Mouse (Mus musculus) layer of hippocampus, adult 2 months (tissue): Measurements from ENCODE around the gene AC124502.3. TPM values are rescaled to one million over a fixed set of nuclear protein-coding genes. Genes with fewer than 3 reads are reported as not detected.

Experiments used
- DNase-seq, 2 experiments: peaks; one replicate each; pipeline ENCODE4 v3.0.0; 2022; ENCODE audit warnings: low spot score in 2 of 2
- H3K27ac ChIP-seq: fragments of 200-600 bp; 2 replicates; pipeline ENCODE4 v1.8.1; 2022
- H3K4me3 ChIP-seq: fragments of 200-600 bp; 2 replicates; pipeline ENCODE4 v1.8.1; 2022; ENCODE audit warnings: mild to moderate bottlenecking
- CTCF ChIP-seq: fragments of 200-600 bp; conservative IDR thresholded peaks from 2 replicates; pipeline ENCODE4 v1.8.1; 2022; ENCODE audit warnings: antibody characterized with exemption, mild to moderate bottlenecking, moderate library complexity
- total RNA-seq, 2 experiments: library from RNA; stranded (reverse); gene quantifications; 2 replicates each; pipeline ENCODE4 v1.2.3; 2021

The AC124502.3 gene
- total RNA-seq, 2 experiments from 2014 or later, result 4.1 to 7.6 TPM

- Histone ChIP-seq H3K27ac (peak within 1 kb of the TSS; percentile 97), H3K4me3 (peak within 1 kb of the TSS; percentile 71)
- no peak for TF ChIP-seq CTCF
- peak in 1 of 2 experiments; percentile 78 for DNase-seq
These were observed 59.9 kb downstream of the AC124502.3 start, which contains the start of gene Cnih2 for GRCm38 (mm10) chr19:5098363-5099143. TSS of gene Cnih2 (minus strand) at chr19:5098521.

Other genes with a start within 250 kb of the AC124502.3 start
- 10 to 100 TPM; 76.1 to 95.4 TPM for gene Rbm4, start 245.0 kb upstream of the AC124502.3 start, total RNA-seq
- gene Gm21992, start 227.3 kb upstream of the AC124502.3 start, total RNA-seq, result 10 to 100 TPM; 26.6 to 27.2 TPM
- 10 to 100 TPM; 59.5 to 65.9 TPM for gene Rbm14, start 227.3 kb upstream of the AC124502.3 start, total RNA-seq
- gene Ccs, start 199.6 kb upstream of the AC124502.3 start, total RNA-seq, result 10 to 100 TPM; 33.9 to 38.8 TPM
- gene Ccdc87, start 199.5 kb upstream of the AC124502.3 start, total RNA-seq, result 1 to 10 TPM; 1.7 to 2.2 TPM
- 100 to 1,000 TPM; 108 to 114 TPM for gene Ctsf, start 183.8 kb upstream of the AC124502.3 start, total RNA-seq
- gene Actn3, start 161.0 kb upstream of the AC124502.3 start, total RNA-seq, result 1 to 10 TPM in 1 of 2 experiments, under 1 TPM in 1; 0.82 to 1.5 TPM
- gene Zdhhc24, start 160.2 kb upstream of the AC124502.3 start, total RNA-seq, result 10 to 100 TPM; 26.3 to 27.3 TPM
- 10 to 100 TPM; 35.9 to 46.3 TPM for gene Bbs1, start 132.3 kb upstream of the AC124502.3 start, total RNA-seq
- gene Dpp3, start 110.6 kb upstream of the AC124502.3 start, total RNA-seq, result 10 to 100 TPM; 36.6 to 44.2 TPM
- gene Peli3, start 95.8 kb upstream of the AC124502.3 start, total RNA-seq, result 10 to 100 TPM; 21.4 to 21.9 TPM
- gene Mrpl11, start 76.7 kb upstream of the AC124502.3 start, total RNA-seq, result 10 to 100 TPM; 58.8 to 62.8 TPM
- 10 to 100 TPM in 1 of 2 experiments, 1 to 10 TPM in 1; 6.4 to 11.2 TPM for gene Npas4, start 48.6 kb upstream of the AC124502.3 start, total RNA-seq
- 10 to 100 TPM; 16.2 to 16.7 TPM for gene Slc29a2, start 15.0 kb upstream of the AC124502.3 start, total RNA-seq
- gene B4gat1, start 65 bp upstream of the AC124502.3 start, total RNA-seq, result 100 to 1,000 TPM; 112 to 130 TPM
- gene Brms1, start 2.5 kb downstream of the AC124502.3 start, total RNA-seq, result 10 to 100 TPM; 21.4 to 25.3 TPM
- gene Rin1, start 11.6 kb downstream of the AC124502.3 start, total RNA-seq, result 100 to 1,000 TPM; 117 to 119 TPM
- 1 to 10 TPM; 3.2 to 3.9 TPM for gene Cd248, start 29.2 kb downstream of the AC124502.3 start, total RNA-seq
- 100 to 1,000 TPM; 112 to 114 TPM for gene Tmem151a, start 46.6 kb downstream of the AC124502.3 start, total RNA-seq
- 10 to 100 TPM; 23.3 to 23.5 TPM for gene Yif1a, start 49.6 kb downstream of the AC124502.3 start, total RNA-seq
- 100 to 1,000 TPM; 614 to 642 TPM for gene Cnih2, start 59.6 kb downstream of the AC124502.3 start, total RNA-seq
- 100 to 1,000 TPM; 156 to 169 TPM for gene Rab1b, start 68.2 kb downstream of the AC124502.3 start, total RNA-seq
- gene Klc2, start 79.7 kb downstream of the AC124502.3 start, total RNA-seq, result 100 to 1,000 TPM; 223 to 231 TPM
- gene Pacs1, start 234.2 kb downstream of the AC124502.3 start, total RNA-seq, result 10 to 100 TPM; 56.4 to 57.4 TPM